Mouse (Mus musculus): Measurements from ENCODE around the gene Gm6482.
"Not testable (repeated sequence)": the region's sequence is repeated elsewhere in the genome, so short reads cannot be mapped to it uniquely, and the experiment has no call there.

Gene Gm6482

GRCm38 (mm10) chr14:41408181-41408580 is at the start of gene Gm6482:
Gm6482 (minus strand) TSS chr14:41408281.
- not testable (repeated sequence) for DNase-seq (ENCODE audit: low spot score in 2 of 2)

DNA sequence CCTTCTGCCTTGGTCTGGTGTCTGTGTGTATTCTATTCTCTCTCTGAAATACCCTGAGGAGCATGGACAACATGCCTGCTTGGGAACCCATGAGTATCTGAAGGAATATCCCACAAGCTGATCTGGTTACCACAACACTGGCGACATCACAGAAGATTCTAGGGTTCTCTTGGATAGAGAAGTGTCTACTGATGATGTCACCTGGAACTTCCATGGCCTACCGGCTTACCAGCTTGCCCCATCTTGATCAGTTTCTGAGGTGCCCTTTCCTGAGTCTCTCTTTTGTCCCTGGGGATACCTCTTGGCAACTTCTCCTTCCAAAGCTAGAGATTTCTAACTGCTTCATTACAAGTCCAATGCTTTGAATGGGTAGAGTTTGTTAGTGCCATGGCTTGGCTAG is 45.3 kb upstream of the Gm6482 start, which contains the start of gene Gm7954:
Gene Gm7954, minus strand, starts transcription at position 101 of the 400 bp plus-strand sequence.
- DNase-seq (ENCODE audit: low spot score in 2 of 2): not testable (repeated sequence)

- DNase-seq (ENCODE audit: low spot score in 2 of 2): not testable (repeated sequence)
Measured at GRCm38 (mm10) chr14:41425393-41426075, 17.5 kb upstream of the Gm6482 start.

DNA sequence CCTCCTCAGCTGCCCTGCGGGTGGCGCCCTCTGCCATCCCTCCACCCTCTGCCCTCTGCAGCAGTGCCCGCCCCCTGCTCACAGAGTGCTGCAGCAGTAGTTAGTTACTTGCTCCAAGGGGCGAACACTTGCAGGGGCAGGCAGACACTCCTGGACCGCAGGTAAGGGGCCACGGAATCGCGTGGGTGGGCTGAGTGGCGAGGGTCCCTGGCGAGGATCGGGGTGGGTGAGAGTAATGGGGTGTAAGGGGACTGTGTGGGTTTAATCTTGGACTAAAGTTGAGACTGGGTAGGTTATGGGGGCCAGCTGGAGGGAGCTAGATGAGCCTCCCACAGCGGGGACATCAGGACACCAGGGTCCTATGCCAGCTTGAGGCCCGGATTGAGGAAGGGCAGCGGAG is 16.6 kb upstream of the Gm6482 start:
- DNase-seq (ENCODE audit: low spot score in 2 of 2): not testable (repeated sequence)

GRCm38 (mm10) chr14:41386279-41386678 is 21.8 kb downstream of the Gm6482 start, which contains the start of gene Gm7945:
Gm7945 (minus strand) TSS chr14:41386379.
- DNase-seq (ENCODE audit: low spot score in 2 of 2): not testable (repeated sequence)

Measured in thymus, postnatal 10 days (tissue).